Mouse (Mus musculus) layer of hippocampus, postnatal 14 days (tissue): ENCODE results near the gene Gas6. TPM values are rescaled to one million over a fixed set of nuclear protein-coding genes. Genes with fewer than 3 reads are reported as not detected.

Source experiments
- DNase-seq, 2 experiments: peaks; one replicate each; pipeline ENCODE4 v3.0.0; 2021 to 2022; ENCODE audit warnings: low spot score in 2 of 2, mixed read lengths in 1 of 2
- total RNA-seq, 2 experiments: library from RNA; stranded (reverse); gene quantifications; 2 replicates each; pipeline ENCODE4 v1.2.3; 2021

Gas6 gene
- total RNA-seq, 2 experiments from 2014 or later: 104 to 115 TPM

DNA sequence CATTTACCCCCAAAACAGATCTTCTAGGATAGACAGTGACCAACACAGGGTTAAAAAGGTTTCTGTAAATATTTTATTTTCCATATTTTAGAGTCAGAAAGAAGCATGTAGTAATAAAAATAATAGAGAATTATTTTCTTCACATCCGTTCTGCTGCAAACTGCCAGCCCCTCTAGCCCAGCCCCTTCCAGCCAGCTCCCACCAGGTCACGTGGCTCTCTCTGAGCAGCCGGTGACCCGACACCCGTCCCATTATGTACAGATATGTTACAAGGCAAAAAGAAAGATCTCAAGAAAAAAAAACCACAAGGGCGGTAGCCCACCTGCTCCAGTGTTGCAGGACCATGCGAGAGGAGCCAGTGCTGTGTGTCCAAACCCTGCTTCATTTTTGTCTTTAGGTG, 29.0 kb downstream of the Gas6 start:
- DNase-seq: no peak

DNA sequence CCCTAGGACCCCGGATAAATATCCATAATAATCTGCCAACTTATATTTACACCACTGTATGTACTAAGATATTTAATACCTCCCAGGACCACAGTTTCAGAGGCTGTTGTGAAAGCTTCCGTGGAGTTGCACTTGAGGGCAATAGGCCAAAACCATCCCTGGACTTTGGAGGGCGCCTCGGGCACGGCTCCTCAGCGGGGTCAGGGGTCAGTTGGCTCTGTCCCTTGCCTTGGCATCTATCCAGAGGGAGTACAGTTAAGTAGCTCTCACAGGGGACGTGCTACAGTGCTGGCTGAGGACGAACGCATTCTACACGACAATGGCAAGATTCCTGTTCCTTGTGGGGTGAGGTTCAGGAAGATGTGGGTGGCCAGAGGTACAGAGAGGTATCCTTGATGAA, 31.9 kb downstream of the Gas6 start:
- no peak for DNase-seq

DNA sequence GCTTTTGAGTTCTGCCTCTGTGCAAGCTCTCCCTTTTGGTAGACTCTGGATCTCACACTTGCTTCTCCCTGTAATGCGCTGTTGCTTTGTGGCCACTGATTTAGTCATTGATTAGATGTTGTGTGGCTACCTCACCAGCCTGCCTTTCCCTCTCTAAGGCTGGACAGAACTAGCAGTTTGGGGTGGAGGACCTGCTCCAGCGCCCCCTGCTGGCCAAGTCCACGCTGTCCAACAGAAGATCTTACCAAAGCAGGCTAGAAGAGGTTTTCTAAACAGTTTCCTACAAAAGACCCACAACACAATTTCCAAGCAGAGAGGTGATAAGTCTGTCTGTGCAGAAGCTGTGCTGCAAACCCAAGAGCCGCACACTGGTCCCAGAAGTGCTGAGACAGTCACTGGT, 32.4 kb downstream of the Gas6 start:
- peak; percentile 69 to 84 for DNase-seq

DNA sequence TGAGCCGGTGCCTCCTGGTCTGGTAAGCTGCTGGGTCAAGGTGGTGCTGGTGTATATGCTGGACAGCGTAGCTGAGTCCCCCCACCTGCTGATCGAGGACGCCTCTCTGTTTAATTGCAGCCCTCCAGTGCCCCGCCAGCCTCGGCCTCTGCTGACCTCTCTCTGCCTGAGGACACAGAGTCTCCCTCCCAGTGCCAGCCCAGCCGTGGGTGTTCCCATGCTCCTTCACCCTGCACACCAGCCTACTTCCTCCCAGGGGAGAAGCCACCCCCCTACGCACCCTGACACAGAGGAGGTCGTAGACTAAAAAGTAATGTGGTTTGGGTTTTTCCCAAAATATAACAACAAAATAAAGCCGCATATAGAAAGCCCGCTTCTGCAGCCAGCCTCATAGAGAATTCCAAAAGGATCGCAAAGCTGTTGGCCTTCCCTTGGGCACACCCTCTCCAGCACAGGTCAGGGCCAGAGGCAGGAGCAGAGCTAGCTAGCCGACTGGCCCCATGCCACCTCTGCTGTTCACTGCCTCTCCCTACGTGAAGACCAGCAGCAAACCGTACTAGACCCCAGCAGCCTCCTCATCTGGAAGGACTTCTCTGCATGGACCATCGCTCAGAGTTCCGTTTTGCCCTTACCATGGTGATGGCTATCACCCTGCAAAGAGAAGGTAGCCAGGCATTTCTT, 33.1 kb downstream of the Gas6 start:
- no peak for DNase-seq

DNA sequence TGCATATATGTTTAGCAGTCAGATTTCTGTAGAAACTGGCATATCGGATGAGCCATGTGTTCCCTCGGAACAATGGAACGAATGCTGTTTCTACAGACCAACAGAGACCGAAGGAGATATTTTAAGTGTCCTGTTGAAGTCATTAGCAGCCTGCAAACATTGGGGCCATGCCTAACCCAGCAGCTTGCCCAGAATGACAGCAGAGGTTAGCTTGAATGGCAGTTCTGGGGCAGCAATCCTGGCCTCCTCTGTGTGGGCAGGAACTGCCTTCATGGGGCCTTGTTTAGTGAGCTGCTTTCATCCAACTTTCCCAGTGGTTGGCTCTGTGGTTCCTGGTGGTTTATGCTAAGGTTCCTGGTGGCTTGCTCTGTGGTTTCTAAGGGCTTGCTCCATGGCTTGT, 34.9 kb downstream of the Gas6 start:
- no peak for DNase-seq

DNA sequence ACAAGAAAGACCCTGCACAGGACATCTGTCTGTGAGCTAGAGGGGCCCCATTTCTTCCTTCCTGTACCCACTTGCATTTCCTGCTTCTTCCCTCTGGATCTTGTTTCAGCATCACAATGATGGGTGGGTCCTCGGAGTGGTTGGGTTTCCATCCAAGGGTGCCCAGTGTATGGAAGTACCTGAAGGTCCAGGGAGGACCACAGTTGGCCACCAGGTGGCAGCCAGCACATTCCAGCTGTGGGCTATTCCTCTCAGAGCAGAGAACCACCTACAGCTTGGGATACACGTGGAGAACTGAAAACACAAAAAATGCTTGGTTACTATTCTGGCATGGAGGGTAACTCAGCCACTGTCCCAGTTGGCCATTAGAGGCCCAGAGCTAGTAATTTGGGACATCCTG, 39.0 kb downstream of the Gas6 start:
- DNase-seq: peak in 1 of 2 experiments; percentile 28

DNA sequence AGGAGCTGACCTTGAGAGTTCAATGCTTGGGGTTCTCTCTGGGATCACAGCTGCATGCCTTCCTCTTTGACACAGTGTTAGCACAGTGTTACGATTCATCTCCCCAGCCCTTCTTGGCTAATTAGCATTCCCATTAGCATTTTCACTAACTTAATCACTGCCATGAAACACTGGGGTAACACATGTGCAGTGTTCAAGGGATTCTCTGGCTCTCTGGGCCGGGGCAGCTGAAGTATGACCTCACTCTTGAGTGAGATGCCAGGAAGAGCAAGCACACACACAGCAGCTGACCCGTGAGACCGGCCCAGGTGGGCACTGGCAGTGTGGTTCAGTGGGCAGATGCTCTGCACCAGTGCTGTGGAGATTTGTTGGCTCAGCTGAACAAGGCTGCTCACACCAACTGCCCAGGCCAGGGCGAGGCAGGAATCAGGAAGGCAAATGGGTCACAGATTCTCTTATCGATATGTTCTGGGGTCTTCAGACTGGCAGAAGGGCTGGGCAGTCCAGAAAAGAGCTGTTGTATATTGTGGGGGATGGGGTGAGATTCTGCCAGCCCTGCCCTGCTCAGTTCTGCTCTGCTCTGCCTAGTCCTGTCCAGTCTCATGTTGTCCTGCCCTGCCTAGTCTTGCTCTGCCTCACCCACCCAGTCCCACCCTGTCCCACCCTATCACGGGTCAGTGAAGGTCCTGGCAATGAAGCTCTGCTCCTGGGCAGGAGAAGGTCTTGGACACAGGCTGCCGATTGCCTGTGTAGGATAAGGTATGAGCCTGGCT, 39.8 kb downstream of the Gas6 start:
- DNase-seq: peak in 1 of 2 experiments; percentile 36

DNA sequence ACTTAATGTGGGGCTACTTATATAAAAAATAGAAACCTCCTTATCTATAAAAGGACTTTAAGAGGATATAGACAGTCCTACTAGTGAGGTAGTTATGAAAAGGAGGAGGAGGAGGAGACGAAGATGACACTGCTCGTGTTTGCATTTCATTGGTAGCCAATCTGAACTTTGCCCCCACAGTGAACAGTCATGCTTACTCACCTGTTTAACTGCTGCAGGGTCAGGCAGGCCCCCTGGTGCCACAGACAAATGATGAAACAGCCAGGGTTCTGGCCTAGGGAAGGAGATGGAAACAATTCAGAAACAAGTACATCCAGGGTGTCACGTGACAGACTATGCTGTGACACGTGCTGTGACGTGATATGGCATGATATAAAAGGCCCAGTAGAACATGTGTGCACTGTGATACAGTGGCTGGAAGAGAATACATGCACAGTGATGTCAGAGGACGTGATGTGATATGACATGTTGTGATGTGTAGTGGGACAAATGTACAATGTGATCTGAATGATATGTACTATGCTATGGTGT, 42.5 kb downstream of the Gas6 start:
- DNase-seq: no peak

DNA sequence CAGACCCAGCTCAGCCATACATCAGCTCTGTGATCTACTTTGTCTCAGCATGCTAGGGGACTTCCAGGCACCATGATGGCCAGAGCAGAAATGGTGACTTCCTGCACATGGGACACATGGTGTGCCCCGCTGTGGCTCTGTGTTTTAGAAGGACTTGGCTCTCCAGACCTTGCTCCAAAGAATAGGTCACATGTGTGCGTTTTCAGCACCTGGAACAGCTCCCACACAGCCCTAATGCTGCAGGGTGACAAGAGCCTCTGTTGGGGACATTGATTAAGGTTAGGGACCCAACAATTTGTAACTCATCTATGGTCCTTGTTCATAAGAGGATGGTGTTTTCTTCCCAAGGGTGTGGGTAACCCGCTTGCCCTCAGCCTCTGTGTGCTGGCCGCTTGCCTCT, 46.1 kb downstream of the Gas6 start:
- no peak for DNase-seq

DNA sequence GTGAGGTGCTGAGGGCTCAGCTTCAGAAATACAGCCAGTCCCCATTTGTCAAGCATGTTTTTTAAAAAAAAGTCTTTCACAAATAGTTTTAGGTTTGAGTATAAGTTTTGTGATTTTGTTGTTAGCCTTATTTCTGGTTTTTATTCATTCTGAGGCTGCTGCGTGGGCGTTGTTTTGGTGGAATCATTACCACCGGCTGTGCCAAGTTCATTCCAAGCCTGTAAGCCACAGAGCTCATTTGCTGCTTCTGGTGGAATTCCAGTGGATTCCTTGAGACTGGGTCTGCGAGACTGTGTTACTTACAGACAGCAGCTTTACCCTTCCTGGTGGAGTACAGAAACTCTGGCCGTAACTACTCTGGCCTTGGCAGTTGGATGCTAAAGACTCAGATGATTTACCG, 47.8 kb downstream of the Gas6 start:
- peak in 1 of 2 experiments; percentile 35 for DNase-seq

DNA sequence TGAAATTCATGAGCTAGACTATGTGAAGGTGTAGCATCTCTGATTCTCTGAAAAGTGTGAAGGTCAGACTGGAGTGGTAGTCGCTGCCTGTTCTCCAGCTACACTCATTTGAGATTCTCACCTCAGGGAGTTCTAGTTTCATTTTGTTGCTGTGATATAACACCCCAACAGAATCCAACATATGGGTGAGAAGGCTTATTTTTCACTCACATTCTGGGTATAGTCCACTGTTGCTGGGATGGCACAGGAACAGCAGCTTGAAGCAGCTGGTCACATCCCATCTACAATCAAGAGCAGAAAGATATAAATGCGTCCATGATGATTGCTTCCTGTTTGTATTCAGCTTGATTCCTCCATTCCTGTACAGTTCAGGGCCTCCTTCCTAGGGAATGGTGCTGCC, 52.1 kb downstream of the Gas6 start:
- no peak for DNase-seq

DNA sequence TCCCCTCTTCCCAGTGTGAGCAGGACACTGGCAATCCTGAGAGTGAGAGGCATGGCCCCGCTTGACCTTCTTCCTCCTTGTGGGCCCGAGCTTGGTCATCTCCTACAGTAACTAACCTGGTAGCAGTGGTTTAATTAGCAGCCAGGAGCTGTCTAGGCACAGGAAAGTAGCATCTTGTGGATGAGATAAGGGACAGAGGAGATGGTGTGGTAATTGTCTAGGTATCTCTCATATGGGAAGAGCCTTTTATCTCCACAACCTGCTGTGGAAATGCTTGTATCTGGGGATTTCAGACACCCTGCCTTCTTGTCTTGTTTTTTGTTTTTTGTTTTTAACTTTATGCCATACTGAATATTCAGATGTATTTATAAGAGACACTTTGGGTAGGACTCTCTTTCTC, 56.8 kb downstream of the Gas6 start:
- DNase-seq: no peak

DNA sequence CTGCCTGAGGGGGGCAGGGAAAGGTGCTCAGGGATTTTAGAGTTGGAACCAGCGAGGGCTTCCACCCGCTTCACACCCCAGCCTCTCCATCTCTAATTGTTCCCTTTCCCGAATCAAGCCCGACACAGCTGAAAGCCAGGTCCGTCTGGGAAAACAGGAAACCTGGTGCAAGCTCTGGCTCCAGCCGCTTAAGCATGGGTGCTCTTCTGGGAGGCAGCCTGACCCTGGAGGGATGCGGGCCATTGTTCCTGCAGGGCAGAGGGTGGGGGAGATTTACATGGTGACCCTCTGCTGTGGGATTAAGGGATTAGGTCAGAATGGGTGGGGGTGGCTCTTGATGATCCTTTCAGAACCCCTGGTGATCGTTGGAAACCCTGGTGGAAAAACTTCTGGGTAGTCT, 58.2 kb downstream of the Gas6 start:
- no peak for DNase-seq

DNA sequence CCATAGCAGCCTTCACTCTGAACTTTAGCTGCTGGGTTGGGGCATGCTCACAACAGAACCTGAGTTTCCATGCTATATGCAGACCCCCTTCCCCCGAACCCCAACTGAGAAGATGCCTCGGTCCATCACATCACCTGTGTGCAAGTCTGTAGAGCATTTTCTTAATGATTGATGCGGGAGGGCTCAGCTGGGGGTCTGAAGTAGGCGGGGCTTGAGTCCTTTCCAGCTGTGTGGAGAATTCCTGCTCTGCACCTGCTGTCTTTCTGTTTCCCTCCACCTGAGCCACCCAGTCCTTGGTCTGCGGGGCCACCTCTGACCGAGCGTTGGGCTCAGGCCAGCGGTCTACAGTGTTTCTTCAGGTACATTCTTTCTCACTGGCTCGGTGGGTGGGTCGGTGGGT, 59.4 kb downstream of the Gas6 start, which contains the start of gene Tmem255b:
Gene Tmem255b, plus strand, starts transcription at position 301 of the 400 bp plus-strand sequence.
- no peak for DNase-seq

DNA sequence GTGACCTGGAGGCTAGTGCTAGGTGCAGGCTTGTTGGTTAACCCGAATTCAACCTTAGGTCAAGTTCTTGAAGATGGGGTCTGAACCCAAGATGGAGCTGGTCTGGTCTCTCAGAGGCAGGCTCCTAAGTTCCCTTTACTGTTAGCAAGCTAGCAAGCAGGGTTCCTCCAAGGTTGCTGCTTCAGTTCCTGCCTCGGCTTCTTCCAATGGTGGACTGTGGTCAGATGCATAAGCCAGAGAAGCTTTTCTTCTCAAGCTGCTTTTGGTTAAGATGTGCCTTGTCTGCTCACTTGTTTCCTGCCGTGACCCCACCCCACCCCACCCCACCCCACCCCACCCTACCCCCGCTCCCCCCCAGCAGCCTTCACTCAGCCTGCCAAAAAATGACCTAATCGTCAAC, 61.2 kb downstream of the Gas6 start:
- no peak for DNase-seq

DNA sequence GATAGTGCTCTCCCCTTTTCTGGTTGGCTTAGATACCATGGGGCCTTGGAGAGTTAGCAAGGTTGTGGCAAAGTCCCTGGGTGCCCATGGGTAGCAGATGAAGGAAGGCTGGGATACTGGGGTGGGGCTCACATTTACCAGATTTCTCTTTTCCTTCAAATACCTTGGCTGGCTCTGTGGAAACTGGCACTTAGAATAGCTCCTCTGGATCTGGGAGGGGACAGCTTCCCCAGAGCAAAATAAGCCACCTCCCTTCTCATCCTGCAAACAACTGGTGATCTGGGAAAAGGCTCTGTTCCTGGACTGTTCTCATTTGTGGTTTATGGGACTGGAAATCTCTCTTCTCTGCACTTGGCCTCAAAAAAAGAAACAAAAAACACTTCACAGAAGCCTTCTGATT, 63.4 kb downstream of the Gas6 start:
- no peak for DNase-seq

DNA sequence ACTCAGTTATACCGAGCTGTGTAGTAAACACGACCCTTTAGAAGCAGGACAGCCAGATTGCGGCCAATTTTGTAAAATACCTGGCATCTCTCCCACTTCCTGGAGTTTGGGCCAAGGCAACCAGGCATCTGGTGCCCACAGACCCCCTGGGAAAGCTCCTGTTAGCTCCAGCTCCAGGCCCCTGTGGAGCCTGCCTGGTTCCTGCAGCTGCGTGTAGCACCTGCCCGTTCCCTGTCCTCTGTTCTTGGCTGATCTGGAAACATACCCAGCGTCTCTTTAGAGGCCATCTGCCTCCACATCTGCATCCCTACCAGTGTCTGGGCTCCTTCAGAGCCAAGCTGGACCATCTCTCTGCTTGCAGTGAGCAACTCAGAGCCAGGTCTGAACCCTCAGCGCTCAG, 63.9 kb downstream of the Gas6 start:
- DNase-seq: peak in 1 of 2 experiments; percentile 25

DNA sequence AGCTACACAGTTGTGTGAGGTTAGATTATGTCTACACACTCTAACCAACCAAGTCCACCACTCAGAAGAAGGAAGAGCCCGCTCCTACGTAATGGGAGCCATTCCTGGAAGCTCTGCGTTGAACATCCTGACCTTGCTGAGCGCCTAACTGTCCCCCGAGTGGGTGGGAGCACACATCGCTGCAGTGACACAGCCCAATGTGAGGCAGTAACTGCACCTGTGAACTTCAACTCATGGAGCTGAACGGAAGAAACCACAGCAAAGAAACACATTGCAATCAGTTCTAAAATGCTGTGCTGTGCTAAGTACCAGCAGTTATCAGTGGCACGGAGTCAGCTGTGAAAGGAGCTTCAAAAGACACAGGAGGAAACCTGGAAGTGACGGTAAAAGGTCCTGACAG, 66.1 kb downstream of the Gas6 start:
- DNase-seq: no peak

DNA sequence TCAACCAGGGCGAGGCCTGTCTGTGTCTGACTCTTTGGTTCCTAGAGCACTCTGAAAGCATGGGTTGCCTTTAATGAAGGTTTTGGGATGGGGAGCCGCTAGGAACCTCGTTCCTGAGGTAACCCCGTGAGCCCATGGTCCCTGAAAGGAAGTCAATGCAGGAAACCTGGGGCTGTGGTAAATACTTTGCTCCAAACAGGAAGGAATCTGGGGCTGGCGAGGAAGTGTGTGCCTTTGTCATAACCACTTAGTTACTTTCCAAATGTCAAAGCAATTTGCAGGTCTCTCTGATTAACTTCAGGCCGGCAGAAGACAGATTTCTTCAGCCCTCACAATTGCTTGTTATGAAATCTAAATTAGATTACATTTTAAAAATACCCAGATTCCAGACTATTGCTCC, 66.9 kb downstream of the Gas6 start:
- DNase-seq: no peak

DNA sequence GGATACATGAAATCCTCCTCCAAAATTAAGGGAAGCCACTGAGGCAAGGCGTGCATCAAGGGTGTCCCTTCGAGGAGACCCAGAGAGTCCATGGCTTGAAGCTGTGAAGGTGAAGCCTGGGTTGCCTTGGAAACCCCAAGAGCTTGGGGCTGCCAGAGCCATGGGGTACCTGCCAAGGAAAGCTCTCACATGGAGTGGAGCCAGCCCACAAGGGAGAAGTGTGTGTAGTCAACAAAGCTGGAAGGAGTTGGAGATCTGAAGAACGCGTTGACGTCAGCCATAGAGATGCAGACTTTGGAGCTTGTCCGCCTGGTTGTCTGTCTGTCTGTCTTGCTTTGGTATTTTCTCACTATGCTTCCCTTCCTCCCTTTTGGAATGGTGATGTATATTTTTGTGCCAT, 73.3 kb downstream of the Gas6 start:
- DNase-seq: no peak

DNA sequence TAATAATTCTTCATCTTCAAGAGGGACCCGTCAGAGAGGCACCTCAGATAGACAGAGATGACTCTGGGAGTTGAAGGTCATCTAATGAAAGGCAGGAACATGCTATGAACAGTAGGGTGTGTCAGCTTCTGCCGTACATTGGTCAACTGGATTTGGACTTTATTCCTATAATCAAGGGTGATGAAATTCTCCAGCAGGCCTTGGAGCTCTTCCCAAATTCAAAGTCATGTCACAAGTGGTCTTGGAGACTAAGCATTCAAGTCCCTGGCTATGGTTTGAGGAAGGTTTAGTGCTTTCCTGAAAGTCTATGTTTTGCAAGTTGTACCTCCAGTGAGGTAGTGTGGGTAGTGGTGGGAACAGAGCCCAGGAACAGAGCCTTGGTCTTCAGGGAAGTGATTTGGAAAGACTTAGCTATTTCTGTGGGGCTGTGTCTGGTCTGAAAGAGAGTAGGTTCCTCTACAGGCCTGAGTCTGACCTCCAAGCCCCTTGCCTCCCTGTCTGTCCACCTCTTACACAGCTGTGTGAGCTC, 75.1 kb downstream of the Gas6 start:
- DNase-seq: no peak

DNA sequence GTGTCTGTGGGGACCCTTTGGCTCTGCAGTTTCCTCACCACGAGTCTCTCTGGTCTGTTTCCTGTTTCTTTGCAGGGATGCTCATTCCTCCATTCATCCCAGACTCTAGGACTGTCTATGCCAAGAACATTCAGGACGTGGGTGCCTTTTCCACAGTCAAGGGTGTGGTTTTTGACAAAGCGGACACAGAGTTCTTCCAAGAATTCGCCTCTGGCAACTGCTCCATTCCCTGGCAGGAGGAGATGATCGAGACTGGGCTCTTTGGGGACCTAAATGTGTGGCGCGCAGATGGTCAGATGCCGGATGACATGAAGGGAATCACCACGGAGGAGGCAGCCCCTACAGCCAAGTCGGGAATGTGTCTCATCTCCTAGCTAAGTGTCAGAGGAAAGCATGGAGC, 78.4 kb downstream of the Gas6 start:
- no peak for DNase-seq
